Comparison of ENCODE assay signal across 7 mouse cellular contexts in genomic region chr2:25545996-25546810, GRCm38 (mm10). TPM values are rescaled to one million over a fixed set of nuclear protein-coding genes. Genes with fewer than 3 reads are reported as not detected.
DNase-seq lines count a peak whose midpoint lies in the region; ATAC-seq and TF ChIP-seq lines count a peak whose summit lies in the region.

No protein-coding gene starts in this region.

- 2% methylated on average over 43 of the region's 43 CpGs for WGBS in liver, adult 2 months
- 3% methylated on average over 43 of the region's 43 CpGs for WGBS in bone marrow, adult 2 months
- WGBS in forebrain, embryonic 15.5 days, result 8% methylated on average over 41 of the region's 43 CpGs
- 5% methylated on average over 42 of the region's 43 CpGs for WGBS in liver, embryonic 11.5 days
- WGBS in neural tube, embryonic 14.5 days, result 10% methylated on average over 43 of the region's 43 CpGs

- ATAC-seq in forebrain, embryonic 15.5 days (replicated peaks), result peak; percentile 47
- peak; percentile 71 for ATAC-seq in liver, embryonic 11.5 days (replicated peaks; ENCODE audit: low FRiP score)
- ATAC-seq in neural tube, embryonic 14.5 days (ENCODE audit: low read depth), result peak; percentile 68

- H3K79me2 ChIP-seq in liver, adult 2 months (ENCODE audit: control insufficient read depth, insufficient read depth, low read length), result peaks cover 24% of the 10 kb centered on the region

- H3K27me3 ChIP-seq in liver, adult 2 months (ENCODE audit: control insufficient read depth, insufficient read depth, low read length), result no peaks in the 10 kb centered on the region
- no peaks in the 10 kb centered on the region for H3K27me3 ChIP-seq in forebrain, embryonic 15.5 days
- H3K27me3 ChIP-seq in liver, embryonic 11.5 days (replicated peaks; ENCODE audit: control insufficient read depth, insufficient read depth, low read length), result no peaks in the 10 kb centered on the region
- H3K27me3 ChIP-seq in neural tube, embryonic 14.5 days (ENCODE audit: control insufficient read depth, insufficient read depth, low read length), result no peaks in the 10 kb centered on the region

- TF ChIP-seq CTCF in liver, adult 2 months (IDR thresholded peaks at IDR 0.05; ENCODE audit: low read depth, low read length), result no peak
- no peak for TF ChIP-seq CTCF in bone marrow, adult 2 months (IDR thresholded peaks at IDR 0.05; ENCODE audit: control insufficient read depth, insufficient read depth, low read length)

- peak overlapping the region; percentile 80 for H3K27ac ChIP-seq in liver, adult 2 months (replicated peaks; ENCODE audit: insufficient read depth, low read depth, low read length)
- H3K27ac ChIP-seq in bone marrow, adult 2 months (ENCODE audit: control insufficient read depth, insufficient read depth, low read depth, low read length, poor library complexity), result peak overlapping the region; percentile 70
- peak overlapping the region; percentile 49; the same call in 1 of the 2 replicates for H3K27ac ChIP-seq in forebrain, embryonic 15.5 days (replicated peaks)
- H3K27ac ChIP-seq in liver, embryonic 11.5 days (ENCODE audit: low read depth, low read length), result peak overlapping the region; percentile 72
- H3K27ac ChIP-seq in neural tube, embryonic 14.5 days (ENCODE audit: low read depth, low read length), result no peak overlapping the region

- H3K4me1 ChIP-seq in liver, adult 2 months (ENCODE audit: control insufficient read depth, insufficient read depth, low read length), result peaks cover 5% of the 10 kb centered on the region
- peaks cover 2% of the 10 kb centered on the region; the same call in 1 of the 2 replicates for H3K4me1 ChIP-seq in bone marrow, adult 2 months (ENCODE audit: control insufficient read depth, insufficient read depth, low read length)
- H3K4me1 ChIP-seq in forebrain, embryonic 15.5 days, result peaks cover 15% of the 10 kb centered on the region
- peaks cover 10% of the 10 kb centered on the region for H3K4me1 ChIP-seq in liver, embryonic 11.5 days (replicated peaks; ENCODE audit: control insufficient read depth, insufficient read depth, low read length)
- 0 out of 2 replicates have a peak, but pooled peaks cover 8% of the 10 kb centered on the region for H3K4me1 ChIP-seq in neural tube, embryonic 14.5 days (ENCODE audit: control insufficient read depth, insufficient read depth, low read length)

- H3K4me2 ChIP-seq in forebrain, embryonic 15.5 days (replicated peaks), result peak overlapping the region; percentile 57
- H3K4me2 ChIP-seq in liver, embryonic 11.5 days, result peak overlapping the region; percentile 87
- peak overlapping the region; percentile 58 for H3K4me2 ChIP-seq in neural tube, embryonic 14.5 days (ENCODE audit: low read depth, low read length)

- peak; percentile 52 for DNase-seq in liver, adult 2 months (ENCODE audit: extremely low read depth, low read depth, low spot score)
- no peak for DNase-seq in liver
- no peak for DNase-seq in liver, embryonic 11.5 days (ENCODE audit: low spot score)
- no peak for DNase-seq in natural killer cell, adult 2 months (ENCODE audit: low spot score in 2 of 2)

- no peak for TF ChIP-seq POLR2A in liver, adult 2 months (IDR thresholded peaks at IDR 0.05; ENCODE audit: extremely low read depth, insufficient read depth, low read length)
- no peak for TF ChIP-seq POLR2A in bone marrow, adult 2 months (IDR thresholded peaks at IDR 0.05; ENCODE audit: borderline replicate concordance, control insufficient read depth, low read depth, low read length)

- H3K4me3 ChIP-seq in liver, adult 2 months (ENCODE audit: insufficient read depth, low read depth, low read length), result peak overlapping the region; percentile 68
- H3K4me3 ChIP-seq in bone marrow, adult 2 months (replicated peaks; ENCODE audit: control insufficient read depth, low read depth, low read length), result peak overlapping the region; percentile 79
- peak overlapping the region; percentile 59 for H3K4me3 ChIP-seq in forebrain, embryonic 15.5 days
- peak overlapping the region; percentile 69 for H3K4me3 ChIP-seq in liver, embryonic 11.5 days (ENCODE audit: low read depth, low read length)
- peak overlapping the region; percentile 53 for H3K4me3 ChIP-seq in neural tube, embryonic 14.5 days (ENCODE audit: low read depth, low read length)

- H3K36me3 ChIP-seq in liver, adult 2 months (ENCODE audit: control insufficient read depth, insufficient read depth, low read length), result no peaks in the 10 kb centered on the region
- H3K36me3 ChIP-seq in forebrain, embryonic 15.5 days, result no peaks in the 10 kb centered on the region
- H3K36me3 ChIP-seq in liver, embryonic 11.5 days (ENCODE audit: control insufficient read depth, insufficient read depth, low read length), result no peaks in the 10 kb centered on the region
- no peaks in the 10 kb centered on the region for H3K36me3 ChIP-seq in neural tube, embryonic 14.5 days (ENCODE audit: control insufficient read depth, insufficient read depth, low read length)

- peak overlapping the region; percentile 80 for H3K9ac ChIP-seq in liver, adult 2 months (ENCODE audit: low read depth, low read length)
- peak overlapping the region; percentile 57 for H3K9ac ChIP-seq in forebrain, embryonic 15.5 days (replicated peaks)
- peak overlapping the region; percentile 84 for H3K9ac ChIP-seq in liver, embryonic 11.5 days (ENCODE audit: low read depth, low read length)
- H3K9ac ChIP-seq in neural tube, embryonic 14.5 days (replicated peaks; ENCODE audit: low read depth, low read length), result peak overlapping the region; percentile 52

- no peaks in the 10 kb centered on the region for H3K9me3 ChIP-seq in forebrain, embryonic 15.5 days
- no peaks in the 10 kb centered on the region for H3K9me3 ChIP-seq in liver, embryonic 11.5 days (ENCODE audit: control insufficient read depth, low read length)
- H3K9me3 ChIP-seq in neural tube, embryonic 14.5 days (ENCODE audit: control insufficient read depth, low read length), result no peaks in the 10 kb centered on the region

RNA-seq across cellular contexts. Expression of gene Traf2, which starts 0.5 kb away (rescaled TPM):
- 4.0 and 5.2 TPM in 2 replicates for total RNA-seq in liver, adult 2 months (2014; rRNA removed)
- polyA plus RNA-seq in liver, adult 2 months (2012; rRNA removed), result 7.0 and 9.9 TPM in 2 replicates
- polyA plus RNA-seq in bone marrow, adult 2 months (2011; ENCODE audit: insufficient read depth, insufficient read length, low replicate concordance, missing spikeins), result 14.5 and 22.7 TPM in 2 replicates
- polyA plus RNA-seq in forebrain, embryonic 15.5 days (2015; fragmentation: Nextera tagmentation; extraction: Ambion mirVana), result 28.2 and 28.6 TPM in 2 replicates
- polyA plus RNA-seq in liver, embryonic 11.5 days (2014; fragmentation: Nextera tagmentation; extraction: Ambion mirVana), result 28.0 and 31.0 TPM in 2 replicates
- 12.6 and 14.8 TPM in 2 replicates for polyA plus RNA-seq in neural tube, embryonic 14.5 days (2014; fragmentation: Nextera tagmentation; extraction: Ambion mirVana)

RNA-seq across cellular contexts. Expression of gene Edf1, which starts 11.4 kb away (rescaled TPM):
- total RNA-seq in liver, adult 2 months (2014; rRNA removed), result 206 and 247 TPM in 2 replicates
- 153 and 186 TPM in 2 replicates for polyA plus RNA-seq in liver, adult 2 months (2012; rRNA removed)
- polyA plus RNA-seq in bone marrow, adult 2 months (2011; ENCODE audit: insufficient read depth, insufficient read length, low replicate concordance, missing spikeins), result 46.6 and 73.8 TPM in 2 replicates
- 368 and 393 TPM in 2 replicates for polyA plus RNA-seq in forebrain, embryonic 15.5 days (2015; fragmentation: Nextera tagmentation; extraction: Ambion mirVana)
- 367 and 380 TPM in 2 replicates for polyA plus RNA-seq in liver, embryonic 11.5 days (2014; fragmentation: Nextera tagmentation; extraction: Ambion mirVana)
- polyA plus RNA-seq in neural tube, embryonic 14.5 days (2014; fragmentation: Nextera tagmentation; extraction: Ambion mirVana), result 373 and 390 TPM in 2 replicates

RNA-seq across cellular contexts. Expression of gene Mamdc4, which starts 28.4 kb away (rescaled TPM):
- 7.5 and 7.8 TPM in 2 replicates for total RNA-seq in liver, adult 2 months (2014; rRNA removed)
- polyA plus RNA-seq in liver, adult 2 months (2012; rRNA removed), result 1.5 and 2.0 TPM in 2 replicates
- polyA plus RNA-seq in bone marrow, adult 2 months (2011; ENCODE audit: insufficient read depth, insufficient read length, low replicate concordance, missing spikeins), result 1.1 and 9.7 TPM in 2 replicates
- polyA plus RNA-seq in forebrain, embryonic 15.5 days (2015; fragmentation: Nextera tagmentation; extraction: Ambion mirVana), result 4.2 and 5.3 TPM in 2 replicates
- polyA plus RNA-seq in liver, embryonic 11.5 days (2014; fragmentation: Nextera tagmentation; extraction: Ambion mirVana), result 1.3 and 1.8 TPM in 2 replicates
- polyA plus RNA-seq in neural tube, embryonic 14.5 days (2014; fragmentation: Nextera tagmentation; extraction: Ambion mirVana), result 2.2 and 2.3 TPM in 2 replicates

RNA-seq across cellular contexts. Expression of gene Phpt1, which starts 28.8 kb away (rescaled TPM):
- total RNA-seq in liver, adult 2 months (2014; rRNA removed), result 6.7 and 8.2 TPM in 2 replicates
- polyA plus RNA-seq in liver, adult 2 months (2012; rRNA removed), result 38.3 and 39.4 TPM in 2 replicates
- 12.3 and 16.4 TPM in 2 replicates for polyA plus RNA-seq in bone marrow, adult 2 months (2011; ENCODE audit: insufficient read depth, insufficient read length, low replicate concordance, missing spikeins)
- 151 and 158 TPM in 2 replicates for polyA plus RNA-seq in forebrain, embryonic 15.5 days (2015; fragmentation: Nextera tagmentation; extraction: Ambion mirVana)
- polyA plus RNA-seq in liver, embryonic 11.5 days (2014; fragmentation: Nextera tagmentation; extraction: Ambion mirVana), result 112 and 116 TPM in 2 replicates
- 184 and 209 TPM in 2 replicates for polyA plus RNA-seq in neural tube, embryonic 14.5 days (2014; fragmentation: Nextera tagmentation; extraction: Ambion mirVana)

RNA-seq across cellular contexts. Expression of gene Ajm1, which starts 35.4 kb away (rescaled TPM):
- not detected in 2 replicates for total RNA-seq in liver, adult 2 months (2014; rRNA removed)
- polyA plus RNA-seq in liver, adult 2 months (2012; rRNA removed), result 0.06 and 0.07 TPM in 2 replicates
- polyA plus RNA-seq in bone marrow, adult 2 months (2011; ENCODE audit: insufficient read depth, insufficient read length, low replicate concordance, missing spikeins), result 0.34 and 0.92 TPM in 2 replicates
- polyA plus RNA-seq in forebrain, embryonic 15.5 days (2015; fragmentation: Nextera tagmentation; extraction: Ambion mirVana), result 5.5 and 5.9 TPM in 2 replicates
- 0.21 TPM in 1 of 2 replicates, not detected in the other for polyA plus RNA-seq in liver, embryonic 11.5 days (2014; fragmentation: Nextera tagmentation; extraction: Ambion mirVana)
- 8.1 and 13.3 TPM in 2 replicates for polyA plus RNA-seq in neural tube, embryonic 14.5 days (2014; fragmentation: Nextera tagmentation; extraction: Ambion mirVana)
